Mouse (Mus musculus): ENCODE data around the gene Hbp1.

GRCm38 (mm10) chr12:31939026-31939425, 11.3 kb downstream of the Hbp1 start:
- TF ChIP-seq EP300 (IDR thresholded peaks at IDR 0.05; ENCODE audit: low read depth) (no peak), CTCF (IDR thresholded peaks at IDR 0.05; ENCODE audit: low read depth) (no peak)

Data from liver, postnatal 0 days (tissue).